Mouse (Mus musculus): ENCODE data around the gene Snd1. TPM values are rescaled to one million over a fixed set of nuclear protein-coding genes. Genes with fewer than 3 reads are reported as not detected.

Snd1 gene
- polyA plus RNA-seq, 1 experiment from 2014 or later, result 82.0 TPM

DNA sequence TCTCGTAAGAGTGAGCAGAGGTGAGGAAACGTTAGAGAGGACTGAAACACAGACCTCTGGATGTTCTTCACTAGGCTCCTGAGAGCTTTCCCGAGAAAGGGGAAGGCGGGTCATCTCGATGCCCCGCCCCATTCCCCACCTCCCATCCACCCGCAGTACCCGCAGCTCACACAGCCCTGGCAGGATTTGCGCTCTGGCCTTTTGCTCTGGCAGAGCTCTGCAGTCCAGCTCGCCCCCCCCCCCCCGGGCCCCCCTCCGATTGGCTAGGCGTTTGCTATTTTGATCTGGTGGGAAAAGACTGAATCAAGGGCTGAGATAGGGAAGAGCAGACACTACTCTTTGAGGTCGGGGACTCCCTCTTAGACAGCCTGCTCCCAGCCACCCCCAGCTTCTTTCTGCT, 505.3 kb downstream of the Snd1 start:
- peak; percentile 46 for ATAC-seq (replicated peaks)

DNA sequence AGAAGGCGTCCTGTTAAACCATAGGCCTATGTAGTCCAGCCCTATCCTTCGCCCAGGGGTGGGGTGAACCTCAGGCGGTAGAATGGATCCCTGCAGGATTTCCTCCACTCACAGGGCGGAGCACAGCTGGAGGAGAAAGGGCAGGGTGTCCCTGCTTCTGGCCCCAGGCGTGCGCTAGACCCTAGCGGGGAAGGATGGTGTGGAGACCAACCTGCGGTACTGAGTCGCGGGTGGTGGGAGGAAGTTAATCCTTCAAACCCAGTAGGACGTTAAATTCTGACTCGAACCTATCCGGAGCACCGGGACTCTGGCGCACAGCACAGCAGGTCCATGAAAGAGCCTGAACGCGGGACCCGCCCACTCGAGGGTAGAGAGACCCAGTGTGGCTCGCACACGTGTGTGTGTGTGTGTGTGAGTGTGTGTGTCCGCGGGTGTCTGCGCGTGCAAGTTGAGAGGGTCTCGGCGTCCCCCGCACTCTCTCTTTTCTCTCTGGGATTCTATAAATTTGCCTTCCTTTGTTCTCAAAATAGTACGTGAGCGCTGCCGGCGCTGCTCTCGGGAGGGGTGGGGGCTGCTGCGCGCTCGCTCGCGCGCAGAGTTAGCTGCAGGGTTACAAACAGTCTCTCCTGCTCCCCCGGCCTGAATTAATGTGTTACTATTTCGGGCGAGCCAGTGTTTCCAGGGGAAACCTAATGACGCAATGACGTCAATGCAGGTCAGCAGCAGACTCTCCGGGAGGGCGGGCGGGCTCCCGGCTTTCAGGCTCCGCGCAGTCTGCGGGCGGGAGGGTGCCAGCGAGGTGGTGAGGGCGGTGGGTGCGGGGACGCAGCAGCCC, 506.0 kb downstream of the Snd1 start:
- H3K9ac ChIP-seq, result peak overlapping the region; percentile 54
- H3K27ac ChIP-seq, result peak overlapping the region; percentile 74
- H3K9me3 ChIP-seq, result no peaks in the 10 kb centered on the region
- H3K4me2 ChIP-seq, result peak overlapping the region; percentile 80
- H3K36me3 ChIP-seq (replicated peaks), result no peaks in the 10 kb centered on the region
- H3K4me1 ChIP-seq, result peaks cover 14% of the 10 kb centered on the region
- WGBS, result under 1% methylated on average over 56 of the region's 56 CpGs
- peaks cover 11% of the 10 kb centered on the region for H3K27me3 ChIP-seq (replicated peaks)
- H3K4me3 ChIP-seq, result peak overlapping the region; percentile 49
- ATAC-seq (replicated peaks), result peak; percentile 87

More for the DNA sequence above, 505.3 kb downstream of the Snd1 start:
- no peaks in the 10 kb centered on the region for H3K36me3 ChIP-seq (replicated peaks)
- H3K4me3 ChIP-seq, result peak overlapping the region; percentile 49
- peaks cover 11% of the 10 kb centered on the region for H3K27me3 ChIP-seq (replicated peaks)
- WGBS, result 2% methylated on average over 14 of the region's 14 CpGs
- peak overlapping the region; percentile 74; the same call in 1 of the 2 replicates for H3K27ac ChIP-seq
- H3K4me1 ChIP-seq, result peaks cover 14% of the 10 kb centered on the region
- no peaks in the 10 kb centered on the region for H3K9me3 ChIP-seq
- H3K4me2 ChIP-seq, result peak overlapping the region; percentile 80
- H3K9ac ChIP-seq, result peak overlapping the region; percentile 54

DNA sequence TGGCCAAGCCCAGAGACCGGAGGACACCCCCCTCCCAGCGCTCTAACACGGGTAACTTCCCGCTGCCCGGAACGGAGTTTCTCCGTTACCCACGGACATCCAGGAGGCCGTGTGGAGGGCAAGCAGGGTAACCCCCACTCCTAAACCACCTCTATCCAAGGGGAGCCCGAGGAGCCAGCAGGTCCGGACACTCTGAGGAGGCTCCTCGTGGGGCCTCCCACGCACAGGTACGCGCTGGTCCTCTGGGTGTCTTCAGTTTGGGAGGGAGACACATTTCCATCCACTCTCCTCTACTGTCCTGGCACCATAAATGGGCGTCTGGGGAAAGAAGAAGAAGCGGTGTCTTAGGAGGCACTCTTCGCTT, 506.6 kb downstream of the Snd1 start:
- peak overlapping the region; percentile 54 for H3K9ac ChIP-seq
- peaks cover 11% of the 10 kb centered on the region for H3K27me3 ChIP-seq (replicated peaks)
- H3K36me3 ChIP-seq (replicated peaks), result no peaks in the 10 kb centered on the region
- WGBS, result 5% methylated on average over 18 of the region's 18 CpGs
- ATAC-seq (replicated peaks), result peak; percentile 53; the same call in 1 of the 2 replicates
- H3K4me3 ChIP-seq, result peak overlapping the region; percentile 49
- H3K9me3 ChIP-seq, result no peaks in the 10 kb centered on the region
- H3K4me1 ChIP-seq, result peaks cover 14% of the 10 kb centered on the region
- no peak overlapping the region for H3K27ac ChIP-seq
- H3K4me2 ChIP-seq, result peak overlapping the region; percentile 80

DNA sequence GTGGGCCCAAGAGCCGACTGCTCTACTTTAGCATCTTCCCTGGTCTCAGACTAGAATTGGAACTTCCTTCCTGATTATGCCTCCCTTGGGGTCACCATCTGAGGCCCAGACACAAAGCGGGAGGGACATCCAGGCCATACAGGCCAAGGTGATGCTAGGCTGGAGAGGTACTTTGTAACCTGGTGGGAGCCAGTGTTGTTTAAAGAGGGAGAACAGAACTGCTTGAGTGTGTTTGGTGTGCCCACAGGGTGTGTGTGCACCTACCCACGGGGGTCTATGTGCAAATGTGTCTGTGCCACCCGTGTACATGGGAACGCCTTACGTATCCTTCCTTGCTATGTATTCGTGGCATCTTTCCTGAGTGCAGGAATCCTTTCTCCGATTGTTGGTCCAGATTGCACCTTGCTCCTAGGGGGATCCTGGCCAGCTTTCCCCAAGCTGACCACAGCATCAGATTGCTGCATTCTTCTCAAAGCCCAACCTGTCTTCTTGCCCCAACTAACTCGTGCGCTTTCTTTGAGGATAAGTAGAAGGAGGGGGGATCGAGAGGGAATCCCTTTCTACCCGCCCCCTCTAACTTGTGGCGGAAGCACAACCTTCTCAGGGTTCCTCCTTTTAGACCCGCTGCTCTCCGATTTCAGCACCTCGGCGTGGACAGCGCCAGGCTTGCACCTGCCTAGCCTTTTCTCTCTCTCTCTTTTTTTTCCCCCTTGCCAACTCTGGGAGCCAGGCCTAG, 507.2 kb downstream of the Snd1 start:
- H3K27ac ChIP-seq, result no peak overlapping the region
- H3K9ac ChIP-seq, result no peak overlapping the region
- no peaks in the 10 kb centered on the region for H3K36me3 ChIP-seq (replicated peaks)

DNA sequence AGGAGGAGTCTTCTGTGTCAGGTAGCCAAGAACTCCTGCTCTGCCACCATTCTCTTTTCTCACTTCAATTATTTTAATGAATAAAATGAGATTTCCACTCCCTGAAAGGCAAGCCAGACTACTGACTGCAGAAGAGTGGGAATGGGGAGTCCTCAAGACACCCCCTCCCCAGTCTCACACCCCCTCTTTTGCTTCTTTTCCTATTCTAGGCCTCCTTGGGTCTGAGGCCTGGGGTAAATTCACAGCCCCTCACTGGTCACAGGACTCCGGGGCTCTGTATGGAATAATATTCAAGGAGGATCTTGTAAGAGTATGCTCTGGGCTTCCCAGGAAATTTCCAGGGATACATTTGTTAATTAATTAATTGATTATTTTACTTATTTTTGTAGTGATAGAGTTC, 507.9 kb downstream of the Snd1 start:
- Histone ChIP-seq H3K27me3 (replicated peaks) (peaks cover 11% of the 10 kb centered on the region), H3K4me1 (peaks cover 14% of the 10 kb centered on the region), H3K9me3 (no peaks in the 10 kb centered on the region), H3K36me3 (replicated peaks) (no peaks in the 10 kb centered on the region), H3K4me2 (no peak overlapping the region), H3K4me3 (no peak overlapping the region), H3K9ac (no peak overlapping the region), H3K27ac (no peak overlapping the region)
- ATAC-seq (replicated peaks), result no peak
- WGBS, result 89% methylated on average over 1 of the region's 1 CpGs

More for the DNA sequence above, 507.2 kb downstream of the Snd1 start:
- H3K4me2 ChIP-seq, result peak overlapping the region; percentile 80
- peaks cover 11% of the 10 kb centered on the region for H3K27me3 ChIP-seq (replicated peaks)
- peak overlapping the region; percentile 49 for H3K4me3 ChIP-seq
- 0 out of 2 replicates have a peak, but pooled peaks have one; percentile 3 for ATAC-seq (replicated peaks)
- H3K4me1 ChIP-seq, result peaks cover 14% of the 10 kb centered on the region
- WGBS, result 20% methylated on average over 18 of the region's 18 CpGs
- H3K9me3 ChIP-seq, result no peaks in the 10 kb centered on the region

Other genes with a start within 250 kb of the Snd1 start
- 22.2 and 22.4 TPM in 2 replicates for gene Zfp800, start 77.1 kb upstream of the Snd1 start, polyA plus RNA-seq (2015; fragmentation: Nextera tagmentation; extraction: Ambion mirVana)
- gene Arf5, start 51.6 kb upstream of the Snd1 start, polyA plus RNA-seq (2015; fragmentation: Nextera tagmentation; extraction: Ambion mirVana), result 414 and 435 TPM in 2 replicates
- gene Fscn3, start 47.4 kb upstream of the Snd1 start, polyA plus RNA-seq (2015; fragmentation: Nextera tagmentation; extraction: Ambion mirVana), result not detected in 2 replicates
- gene Gcc1, start 46.7 kb upstream of the Snd1 start, polyA plus RNA-seq (2015; fragmentation: Nextera tagmentation; extraction: Ambion mirVana), result 12.1 and 13.5 TPM in 2 replicates
- not detected in 2 replicates for gene Pax4, start 25.8 kb upstream of the Snd1 start, polyA plus RNA-seq (2015; fragmentation: Nextera tagmentation; extraction: Ambion mirVana)